Mouse (Mus musculus): ENCODE data around the gene Hs6st3. TPM values are rescaled to one million over a fixed set of nuclear protein-coding genes. Genes with fewer than 3 reads are reported as not detected.

Hs6st3 gene
- polyA plus RNA-seq, 1 experiment from 2014 or later, result not detected

DNA sequence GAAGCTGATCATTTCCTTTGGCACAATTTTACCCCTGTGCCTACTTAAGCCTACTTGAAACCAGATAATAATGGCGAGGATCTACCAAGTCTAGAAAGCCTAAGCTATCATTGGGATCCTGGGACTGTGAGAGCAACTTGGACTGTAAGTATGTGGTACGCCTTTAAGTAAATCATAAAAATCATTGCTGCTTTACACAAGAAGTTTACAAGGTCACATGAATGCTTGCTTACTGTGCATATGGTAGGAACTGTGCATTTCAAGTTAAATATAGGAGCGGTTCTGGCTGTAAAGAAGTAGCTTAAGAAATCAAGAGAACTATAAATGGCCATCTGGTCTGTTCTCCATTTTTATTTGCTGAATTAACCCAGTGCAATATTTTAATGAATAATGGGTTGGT is 495.5 kb downstream of the Hs6st3 start:
- H3K36me3 ChIP-seq (ENCODE audit: control insufficient read depth, insufficient read depth, low read length), result no peaks in the 10 kb centered on the region
- H3K4me3 ChIP-seq (ENCODE audit: low read length), result no peak overlapping the region
- no peak for ATAC-seq
- no peaks in the 10 kb centered on the region for H3K9me3 ChIP-seq (ENCODE audit: control insufficient read depth, low read length)
- H3K9ac ChIP-seq (ENCODE audit: low read depth, low read length), result no peak overlapping the region
- H3K27ac ChIP-seq (ENCODE audit: low read length), result no peak overlapping the region
- no peak overlapping the region for H3K4me2 ChIP-seq (ENCODE audit: low read depth, low read length)
- no peaks in the 10 kb centered on the region for H3K27me3 ChIP-seq (replicated peaks; ENCODE audit: control insufficient read depth, insufficient read depth, low read length)
- no peaks in the 10 kb centered on the region for H3K4me1 ChIP-seq (ENCODE audit: control insufficient read depth, insufficient read depth, low read length)
- WGBS, result 70% methylated on average over 3 of the region's 3 CpGs

DNA sequence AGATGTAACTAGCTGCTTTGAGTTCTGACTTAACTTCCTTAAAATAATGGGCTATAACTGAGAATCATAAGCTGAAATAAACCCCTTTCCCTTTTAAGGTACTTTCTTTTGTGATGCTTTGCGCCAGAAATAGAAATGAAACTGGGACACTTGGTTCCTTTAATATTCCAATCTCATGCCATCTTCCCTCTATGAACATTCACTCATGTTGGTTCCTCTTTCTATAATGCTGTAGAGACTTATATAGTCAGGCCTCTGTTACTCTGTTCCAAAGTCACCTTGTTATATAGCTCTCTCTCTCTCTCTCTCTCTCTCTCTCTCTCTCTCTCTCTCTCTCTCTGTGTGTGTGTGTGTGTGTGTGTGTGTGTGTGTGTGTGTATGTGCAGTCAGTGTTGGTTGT is 504.7 kb downstream of the Hs6st3 start:
- Histone ChIP-seq H3K27ac (ENCODE audit: low read length) (no peak overlapping the region), H3K4me1 (ENCODE audit: control insufficient read depth, insufficient read depth, low read length) (no peaks in the 10 kb centered on the region), H3K4me2 (ENCODE audit: low read depth, low read length) (no peak overlapping the region), H3K9me3 (ENCODE audit: control insufficient read depth, low read length) (no peaks in the 10 kb centered on the region), H3K36me3 (ENCODE audit: control insufficient read depth, insufficient read depth, low read length) (no peaks in the 10 kb centered on the region), H3K9ac (ENCODE audit: low read depth, low read length) (no peak overlapping the region), H3K27me3 (replicated peaks; ENCODE audit: control insufficient read depth, insufficient read depth, low read length) (no peaks in the 10 kb centered on the region), H3K4me3 (ENCODE audit: low read length) (no peak overlapping the region)
- 100% methylated on average over 1 of the region's 1 CpGs for whole genome bisulfite sequencing
- ATAC-seq, result no peak

- Histone ChIP-seq H3K9ac (ENCODE audit: low read depth, low read length) (no peak overlapping the region), H3K4me3 (ENCODE audit: low read length) (no peak overlapping the region), H3K4me2 (ENCODE audit: low read depth, low read length) (no peak overlapping the region), H3K27me3 (replicated peaks; ENCODE audit: control insufficient read depth, insufficient read depth, low read length) (no peaks in the 10 kb centered on the region), H3K4me1 (ENCODE audit: control insufficient read depth, insufficient read depth, low read length) (no peaks in the 10 kb centered on the region), H3K9me3 (ENCODE audit: control insufficient read depth, low read length) (no peaks in the 10 kb centered on the region), H3K36me3 (ENCODE audit: control insufficient read depth, insufficient read depth, low read length) (no peaks in the 10 kb centered on the region), H3K27ac (ENCODE audit: low read length) (no peak overlapping the region)
- 93% methylated on average over 12 of the region's 12 CpGs for WGBS
- ATAC-seq, result no peak
Observed at GRCm38 (mm10) chr14:119643840-119644239, 505.7 kb downstream of the Hs6st3 start.

DNA sequence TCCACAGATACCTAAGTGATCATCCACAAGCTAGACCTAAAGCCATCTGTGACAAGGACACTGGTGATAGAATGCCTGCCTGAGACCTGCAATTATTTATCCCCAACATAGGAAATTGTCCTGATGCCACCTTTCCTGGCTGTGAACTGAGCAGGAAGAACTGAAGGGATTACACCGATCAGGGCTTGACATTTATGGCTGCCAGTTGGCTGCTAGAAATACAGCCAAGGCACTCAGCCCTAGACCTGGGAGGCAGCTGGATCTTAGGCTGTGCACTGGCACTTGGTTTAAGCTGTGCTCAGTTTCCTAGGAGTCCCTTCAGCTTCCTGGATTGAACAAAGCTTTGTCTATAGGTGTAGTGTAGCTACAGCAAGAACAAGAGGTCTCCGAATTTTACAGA is 518.8 kb downstream of the Hs6st3 start:
- H3K4me3 ChIP-seq (ENCODE audit: low read length), result no peak overlapping the region

DNA sequence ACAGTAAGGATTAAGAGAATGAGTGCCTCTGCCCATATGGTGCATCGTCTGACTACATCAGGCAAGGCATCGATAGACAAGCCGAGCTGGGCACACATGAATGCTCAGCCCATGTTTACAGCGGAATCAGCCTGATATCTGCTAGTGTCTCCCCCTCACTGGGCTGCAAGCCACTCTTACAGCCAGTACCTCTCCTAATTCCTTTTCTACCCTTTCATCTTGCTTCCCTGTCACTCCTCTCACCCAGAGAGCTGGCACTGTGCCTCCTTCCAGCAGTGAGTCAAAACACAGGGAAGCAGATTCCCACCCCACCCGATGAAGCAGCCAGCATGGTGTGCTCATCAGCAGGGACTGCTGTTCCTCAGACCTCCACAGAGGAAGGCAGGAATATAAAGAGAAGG is 527.6 kb downstream of the Hs6st3 start:
- WGBS, result 74% methylated on average over 5 of the region's 5 CpGs
- no peak overlapping the region for H3K4me3 ChIP-seq (ENCODE audit: low read length)
- no peak overlapping the region for H3K4me2 ChIP-seq (ENCODE audit: low read depth, low read length)
- H3K27ac ChIP-seq (ENCODE audit: low read length), result no peak overlapping the region
- H3K27me3 ChIP-seq (replicated peaks; ENCODE audit: control insufficient read depth, insufficient read depth, low read length), result no peaks in the 10 kb centered on the region
- H3K9ac ChIP-seq (ENCODE audit: low read depth, low read length), result no peak overlapping the region
- H3K9me3 ChIP-seq (ENCODE audit: control insufficient read depth, low read length), result no peaks in the 10 kb centered on the region
- H3K4me1 ChIP-seq (ENCODE audit: control insufficient read depth, insufficient read depth, low read length), result no peaks in the 10 kb centered on the region
- no peak for ATAC-seq
- H3K36me3 ChIP-seq (ENCODE audit: control insufficient read depth, insufficient read depth, low read length), result no peaks in the 10 kb centered on the region

More for the DNA sequence above, 518.8 kb downstream of the Hs6st3 start:
- 65% methylated on average over 2 of the region's 2 CpGs for WGBS
- no peak overlapping the region for H3K27ac ChIP-seq (ENCODE audit: low read length)
- H3K36me3 ChIP-seq (ENCODE audit: control insufficient read depth, insufficient read depth, low read length), result no peaks in the 10 kb centered on the region
- H3K4me1 ChIP-seq (ENCODE audit: control insufficient read depth, insufficient read depth, low read length), result no peaks in the 10 kb centered on the region
- no peak overlapping the region for H3K4me2 ChIP-seq (ENCODE audit: low read depth, low read length)
- no peak overlapping the region for H3K9ac ChIP-seq (ENCODE audit: low read depth, low read length)
- no peaks in the 10 kb centered on the region for H3K27me3 ChIP-seq (replicated peaks; ENCODE audit: control insufficient read depth, insufficient read depth, low read length)
- ATAC-seq, result no peak
- no peaks in the 10 kb centered on the region for H3K9me3 ChIP-seq (ENCODE audit: control insufficient read depth, low read length)

GRCm38 (mm10) chr14:119667421-119667820 is 529.3 kb downstream of the Hs6st3 start:
- H3K4me2 ChIP-seq (ENCODE audit: low read depth, low read length), result no peak overlapping the region
- no peak overlapping the region for H3K27ac ChIP-seq (ENCODE audit: low read length)
- H3K27me3 ChIP-seq (replicated peaks; ENCODE audit: control insufficient read depth, insufficient read depth, low read length), result no peaks in the 10 kb centered on the region
- no peaks in the 10 kb centered on the region for H3K36me3 ChIP-seq (ENCODE audit: control insufficient read depth, insufficient read depth, low read length)
- ATAC-seq, result no peak
- no peak overlapping the region for H3K4me3 ChIP-seq (ENCODE audit: low read length)
- H3K9ac ChIP-seq (ENCODE audit: low read depth, low read length), result no peak overlapping the region
- no peaks in the 10 kb centered on the region for H3K9me3 ChIP-seq (ENCODE audit: control insufficient read depth, low read length)
- 90% methylated on average over 1 of the region's 1 CpGs for WGBS
- no peaks in the 10 kb centered on the region for H3K4me1 ChIP-seq (ENCODE audit: control insufficient read depth, insufficient read depth, low read length)

GRCm38 (mm10) chr14:119670836-119671587 is 532.9 kb downstream of the Hs6st3 start:
- no peak overlapping the region for H3K27ac ChIP-seq (ENCODE audit: low read length)
- H3K4me2 ChIP-seq (ENCODE audit: low read depth, low read length), result no peak overlapping the region
- no peaks in the 10 kb centered on the region for H3K36me3 ChIP-seq (ENCODE audit: control insufficient read depth, insufficient read depth, low read length)
- H3K9me3 ChIP-seq (ENCODE audit: control insufficient read depth, low read length), result no peaks in the 10 kb centered on the region
- no peaks in the 10 kb centered on the region for H3K4me1 ChIP-seq (ENCODE audit: control insufficient read depth, insufficient read depth, low read length)
- ATAC-seq, result no peak
- no peak overlapping the region for H3K4me3 ChIP-seq (ENCODE audit: low read length)
- H3K9ac ChIP-seq (ENCODE audit: low read depth, low read length), result no peak overlapping the region
- 86% methylated on average over 16 of the region's 16 CpGs for WGBS
- no peaks in the 10 kb centered on the region for H3K27me3 ChIP-seq (replicated peaks; ENCODE audit: control insufficient read depth, insufficient read depth, low read length)

- Histone ChIP-seq H3K9me3 (ENCODE audit: control insufficient read depth, low read length) (no peaks in the 10 kb centered on the region), H3K36me3 (ENCODE audit: control insufficient read depth, insufficient read depth, low read length) (no peaks in the 10 kb centered on the region), H3K27ac (ENCODE audit: low read length) (no peak overlapping the region), H3K4me1 (ENCODE audit: control insufficient read depth, insufficient read depth, low read length) (no peaks in the 10 kb centered on the region), H3K27me3 (replicated peaks; ENCODE audit: control insufficient read depth, insufficient read depth, low read length) (no peaks in the 10 kb centered on the region), H3K9ac (ENCODE audit: low read depth, low read length) (no peak overlapping the region), H3K4me2 (ENCODE audit: low read depth, low read length) (no peak overlapping the region), H3K4me3 (ENCODE audit: low read length) (no peak overlapping the region)
- ATAC-seq, result no peak
- WGBS, result 92% methylated on average over 11 of the region's 11 CpGs
Observed at GRCm38 (mm10) chr14:119678574-119678973, 540.4 kb downstream of the Hs6st3 start.

GRCm38 (mm10) chr14:119680052-119680451 is 541.9 kb downstream of the Hs6st3 start:
- Histone ChIP-seq H3K4me1 (ENCODE audit: control insufficient read depth, insufficient read depth, low read length) (no peaks in the 10 kb centered on the region), H3K36me3 (ENCODE audit: control insufficient read depth, insufficient read depth, low read length) (no peaks in the 10 kb centered on the region), H3K4me2 (ENCODE audit: low read depth, low read length) (no peak overlapping the region), H3K4me3 (ENCODE audit: low read length) (no peak overlapping the region), H3K27me3 (replicated peaks; ENCODE audit: control insufficient read depth, insufficient read depth, low read length) (no peaks in the 10 kb centered on the region), H3K9ac (ENCODE audit: low read depth, low read length) (no peak overlapping the region), H3K9me3 (ENCODE audit: control insufficient read depth, low read length) (no peaks in the 10 kb centered on the region), H3K27ac (ENCODE audit: low read length) (no peak overlapping the region)
- ATAC-seq, result no peak
- WGBS, result 85% methylated on average over 4 of the region's 4 CpGs

- no peaks in the 10 kb centered on the region for H3K4me1 ChIP-seq (ENCODE audit: control insufficient read depth, insufficient read depth, low read length)
- H3K4me2 ChIP-seq (ENCODE audit: low read depth, low read length), result no peak overlapping the region
- no peak overlapping the region for H3K27ac ChIP-seq (ENCODE audit: low read length)
- 90% methylated on average over 2 of the region's 2 CpGs for WGBS
- no peaks in the 10 kb centered on the region for H3K9me3 ChIP-seq (ENCODE audit: control insufficient read depth, low read length)
- no peaks in the 10 kb centered on the region for H3K36me3 ChIP-seq (ENCODE audit: control insufficient read depth, insufficient read depth, low read length)
- no peak overlapping the region for H3K4me3 ChIP-seq (ENCODE audit: low read length)
- H3K27me3 ChIP-seq (replicated peaks; ENCODE audit: control insufficient read depth, insufficient read depth, low read length), result no peaks in the 10 kb centered on the region
- no peak overlapping the region for H3K9ac ChIP-seq (ENCODE audit: low read depth, low read length)
- ATAC-seq, result peak; percentile 23; the same call in 1 of the 2 replicates
Observed at GRCm38 (mm10) chr14:119687885-119688284, 549.7 kb downstream of the Hs6st3 start.

Measured in intestine, embryonic 16.5 days (tissue).